Mouse (Mus musculus) spleen, postnatal 10 days (tissue): ENCODE results near the gene Nbr1.
"Not testable (repeated sequence)": the region's sequence is repeated elsewhere in the genome, so short reads cannot be mapped to it uniquely, and the experiment has no call there.

Experiments used
- DNase-seq, 2 experiments: peaks; one replicate each; pipeline ENCODE4 v3.0.0; 2021 to 2022; ENCODE audit warnings: low spot score in 2 of 2

Nbr1 gene

DNA sequence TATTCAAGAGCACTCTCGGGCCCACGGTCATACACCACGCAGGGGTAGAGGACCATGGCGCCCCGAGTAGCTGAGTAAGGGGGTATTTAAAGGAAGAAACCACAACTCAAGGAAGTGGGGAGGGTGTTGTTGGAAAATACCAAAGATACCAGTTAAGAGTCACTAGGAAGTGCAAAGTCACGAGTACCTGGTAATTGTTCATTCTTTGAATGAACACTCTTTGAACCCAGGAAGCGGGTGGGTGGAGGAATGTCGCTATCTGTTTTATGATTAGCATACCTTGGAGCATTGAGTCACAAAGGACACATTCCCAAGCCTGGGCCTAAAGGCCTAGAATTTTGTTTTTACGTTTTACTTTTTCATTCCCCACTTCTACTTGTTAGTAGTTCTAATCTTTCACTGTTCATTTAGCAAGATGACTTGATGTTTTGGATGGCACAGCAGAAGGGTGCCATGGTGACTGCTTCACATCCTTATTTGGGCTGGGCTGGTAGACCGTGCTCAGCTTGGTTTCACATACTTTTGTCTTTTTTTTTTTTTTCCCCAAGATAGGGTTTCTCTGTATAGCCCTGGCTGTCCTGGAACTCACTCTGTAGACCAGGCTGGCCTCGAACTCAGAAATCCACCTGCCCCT, 68.2 kb downstream of the Nbr1 start:
- DNase-seq = not testable (repeated sequence)

DNA sequence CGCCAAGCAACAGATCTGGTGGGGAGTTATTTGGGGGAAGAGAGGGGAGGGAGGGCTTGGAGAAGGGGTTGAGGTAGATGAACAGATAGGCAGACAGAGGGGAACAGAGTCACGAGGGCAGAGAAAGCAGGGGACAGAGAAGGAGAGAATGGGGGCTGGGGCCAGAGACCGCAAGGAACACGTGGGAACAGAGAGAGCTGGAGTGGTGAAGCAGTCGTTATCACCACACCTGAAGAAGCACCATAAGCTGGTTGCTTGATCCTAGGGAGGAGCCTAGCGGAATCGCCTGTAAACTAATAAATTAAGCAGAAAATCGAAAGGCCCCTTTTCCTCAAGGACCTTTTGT, 74.7 kb downstream of the Nbr1 start:
- no peak for DNase-seq

DNA sequence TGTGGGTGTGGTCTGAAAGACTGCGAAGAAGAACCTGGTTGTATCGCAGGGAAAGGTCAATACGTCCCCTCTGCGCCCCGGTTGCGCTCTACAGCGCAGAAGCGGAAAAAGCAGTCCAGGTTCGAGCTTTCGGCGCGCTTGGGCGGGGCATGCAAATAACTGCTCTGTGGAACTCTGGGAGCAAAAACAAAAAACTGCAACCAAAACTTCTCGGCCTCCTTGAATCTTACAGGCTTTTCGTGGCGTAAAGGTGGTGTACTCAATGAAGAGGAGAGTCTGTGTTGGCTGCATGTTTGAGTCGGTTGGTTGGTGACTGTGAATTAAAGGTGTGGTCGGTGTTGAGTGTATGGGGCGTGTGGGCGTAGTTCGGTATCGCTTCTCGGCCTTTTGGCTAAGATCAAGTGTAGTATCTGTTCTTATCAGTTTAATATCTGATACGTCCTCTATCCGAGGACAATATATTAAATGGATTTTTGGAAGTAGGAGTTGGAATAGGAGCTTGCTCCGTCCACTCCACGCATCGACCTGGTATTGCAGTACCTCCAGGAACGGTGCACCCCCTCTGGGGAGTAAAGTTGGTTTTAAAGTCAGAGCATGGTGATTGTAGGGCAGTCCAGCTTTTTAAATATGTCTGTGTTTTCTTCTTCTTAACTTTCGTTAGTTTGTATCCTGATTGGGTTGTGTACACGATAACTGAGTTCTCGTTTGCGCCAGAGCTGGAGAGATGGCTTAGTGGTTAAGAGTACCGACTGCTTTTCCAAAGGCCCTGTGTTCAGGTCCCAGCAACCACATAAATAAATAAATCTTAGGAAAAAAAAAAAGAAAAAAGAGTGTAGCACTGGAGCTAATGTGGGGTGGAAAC, 75.3 kb downstream of the Nbr1 start, which contains the start of gene Rdm1:
Gene Rdm1 (plus strand): TSS at position 201 of the 862 bp plus-strand sequence.
- peak; percentile 72 to 87 for DNase-seq

DNA sequence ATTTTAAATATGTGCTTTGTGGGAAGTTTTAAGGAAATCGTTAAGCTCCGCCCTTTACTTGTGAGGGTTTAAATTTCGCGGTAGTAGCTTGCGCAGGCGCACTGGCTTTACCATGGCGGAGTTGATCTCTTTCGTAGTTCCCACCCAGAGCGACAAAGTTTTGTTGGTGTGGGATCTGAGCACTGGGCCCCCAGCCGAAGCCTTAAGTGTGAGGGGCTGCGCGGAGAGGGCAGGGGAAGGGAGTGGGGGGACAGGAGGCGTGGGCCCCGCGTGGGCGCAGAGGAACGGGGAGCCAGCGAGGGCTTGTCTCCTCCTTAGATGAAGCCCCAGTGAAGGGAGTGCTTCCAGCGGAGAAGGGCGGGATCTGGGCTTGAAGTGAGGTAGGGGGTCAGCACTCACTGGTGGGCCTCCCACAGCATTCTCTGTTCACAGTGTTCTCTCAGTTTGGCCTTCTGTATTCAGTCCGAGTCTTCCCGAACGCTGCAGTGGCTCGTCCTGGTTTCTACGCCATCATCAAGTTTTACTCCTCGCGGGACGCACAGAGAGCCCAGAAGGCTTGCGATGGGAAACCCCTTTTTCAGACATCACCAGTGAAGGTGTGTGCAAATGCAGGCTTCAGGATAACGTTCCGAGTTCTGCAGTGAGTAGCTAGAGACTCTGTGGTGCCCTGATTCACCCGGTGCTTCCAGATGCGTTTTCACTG, 76.1 kb downstream of the Nbr1 start:
- DNase-seq = peak; percentile 84 to 91

DNA sequence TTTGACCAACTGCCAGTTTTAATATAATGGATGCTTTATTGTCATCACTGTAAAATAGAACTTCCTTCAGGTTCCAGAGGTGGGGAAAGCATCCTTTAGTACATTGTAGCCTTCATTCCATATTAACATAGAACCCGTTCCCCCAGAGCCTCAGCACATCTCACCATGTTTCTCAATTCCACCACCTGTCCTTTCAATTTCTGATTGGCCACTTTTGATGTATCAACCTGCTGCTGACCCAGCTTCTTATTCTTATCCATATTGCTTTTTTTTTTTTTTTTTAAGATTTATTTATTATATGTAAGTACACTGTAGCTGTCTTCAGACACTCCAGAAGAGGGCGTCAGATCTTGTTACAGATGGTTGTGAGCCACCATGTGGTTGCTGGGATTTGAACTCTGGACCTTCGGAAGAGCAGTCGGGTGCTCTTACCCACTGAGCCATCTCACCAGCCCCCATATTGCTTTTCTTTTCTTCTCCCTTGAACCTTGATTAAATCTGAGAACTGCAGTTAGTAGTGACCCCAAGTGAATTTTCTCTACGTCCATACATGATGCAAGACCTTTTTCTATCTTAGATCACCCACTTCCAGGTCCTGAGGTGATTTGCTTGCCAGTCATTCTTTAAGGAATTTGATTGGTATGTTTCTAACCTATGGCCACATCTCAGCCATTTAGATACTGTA, 76.9 kb downstream of the Nbr1 start:
- not testable (repeated sequence) for DNase-seq
